Mouse (Mus musculus): Measurements from ENCODE around the gene Phka1.
"Not testable (repeated sequence)": the region's sequence is repeated elsewhere in the genome, so short reads cannot be mapped to it uniquely, and the experiment has no call there.

The Phka1 gene

DNA sequence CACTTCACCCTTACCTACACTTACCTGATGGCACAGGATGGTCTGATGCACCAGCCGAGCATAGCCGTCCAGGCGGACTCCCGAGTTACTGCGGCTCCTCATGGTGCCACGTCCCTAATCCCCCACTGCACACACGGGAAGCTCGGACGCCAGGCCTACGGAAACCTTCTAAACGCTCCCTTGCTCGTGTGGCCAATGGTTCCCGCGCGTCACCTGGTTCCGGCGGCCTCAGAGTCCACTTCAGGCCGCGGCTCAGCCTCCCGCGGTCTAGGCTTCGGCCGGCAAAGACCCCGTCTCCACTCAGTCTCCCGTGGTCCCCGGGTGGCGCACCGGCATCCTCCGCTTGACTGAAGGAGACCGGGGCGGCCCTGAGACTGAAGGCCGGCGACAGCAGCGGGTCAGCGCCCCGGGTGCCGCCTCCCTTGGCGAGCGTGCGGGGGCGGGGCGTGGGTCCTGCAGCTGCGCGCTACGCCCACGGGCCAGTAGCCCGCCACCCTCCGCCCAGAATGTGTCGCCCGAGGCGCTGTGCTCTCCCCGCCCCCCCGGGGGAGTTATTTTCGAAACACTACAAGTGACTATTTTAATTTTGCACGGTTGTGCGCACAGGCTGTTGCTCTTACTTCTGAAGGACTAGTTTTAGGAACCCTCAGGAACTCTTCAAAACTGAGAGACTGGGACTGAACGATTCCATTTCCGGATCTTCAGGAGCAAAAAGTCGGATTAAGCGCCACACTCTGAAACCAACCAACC lies at the start of gene Phka1:
Gene Phka1 (minus strand): TSS at position 424 of the 750 bp plus-strand sequence.
- peak; percentile 88 for DNase-seq

DNA sequence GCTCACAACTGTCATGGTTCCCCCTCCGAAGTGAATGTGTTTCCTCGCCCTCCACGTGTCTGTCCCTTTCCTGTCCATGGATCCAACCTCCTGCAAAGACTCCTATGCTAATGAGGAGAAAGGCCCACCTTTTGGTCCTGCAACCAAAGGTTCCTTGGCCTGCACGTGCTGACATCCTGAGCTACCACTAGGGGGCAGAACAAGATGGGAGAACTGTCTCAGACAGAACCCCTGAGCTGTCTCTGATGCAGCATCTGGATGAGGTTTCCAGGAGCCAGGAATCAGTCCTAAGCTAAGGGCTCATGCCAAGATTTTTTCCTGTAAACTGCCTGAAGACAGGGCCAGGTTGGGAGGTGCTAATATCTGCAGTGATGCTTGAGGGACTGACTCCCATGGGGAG lies 45.2 kb upstream of the Phka1 start:
- DNase-seq, result peak; percentile 14

DNA sequence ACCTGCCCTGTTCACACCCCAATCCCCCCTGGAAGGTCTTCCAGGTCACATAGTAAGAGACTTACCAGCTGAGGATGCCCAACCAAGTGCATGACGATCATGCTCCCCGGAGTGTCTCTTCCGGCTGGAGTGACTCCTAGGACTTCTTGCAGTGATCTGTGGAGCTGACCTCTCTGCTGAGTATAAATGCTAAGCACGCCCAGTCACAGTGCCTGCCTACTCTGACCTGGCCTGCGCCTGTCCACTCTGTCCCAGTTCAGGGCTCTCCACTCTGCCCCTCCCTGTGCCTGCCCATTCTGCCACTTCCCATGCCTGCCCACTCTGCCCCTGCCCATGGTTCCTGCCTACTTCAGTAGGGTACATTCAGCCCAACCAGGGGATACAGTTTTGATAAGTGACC lies 42.8 kb upstream of the Phka1 start, which contains the start of gene Gm3880:
Gene Gm3880 (minus strand): TSS at position 101 of the 400 bp plus-strand sequence.
- DNase-seq, result not testable (repeated sequence)

DNA sequence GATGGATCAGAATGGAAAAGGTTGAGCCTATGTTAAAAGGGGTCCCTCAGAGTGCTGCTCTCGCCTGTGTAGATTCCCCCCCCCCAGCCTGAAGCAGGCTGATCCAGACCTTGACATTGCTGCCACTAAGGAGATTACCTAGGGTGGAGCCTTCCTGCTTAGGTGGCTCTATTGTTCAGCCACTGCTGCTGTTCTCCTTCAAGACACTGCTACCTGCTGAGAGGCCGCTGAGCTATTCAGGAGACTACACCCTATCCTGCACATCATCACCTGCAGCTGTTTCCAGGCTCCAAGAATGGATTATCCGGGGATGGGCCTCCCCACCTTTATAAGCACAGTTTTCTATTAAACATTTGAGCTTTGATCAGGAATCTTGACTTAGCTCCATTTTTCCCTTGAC lies 40.7 kb upstream of the Phka1 start:
- not testable (repeated sequence) for DNase-seq

DNA sequence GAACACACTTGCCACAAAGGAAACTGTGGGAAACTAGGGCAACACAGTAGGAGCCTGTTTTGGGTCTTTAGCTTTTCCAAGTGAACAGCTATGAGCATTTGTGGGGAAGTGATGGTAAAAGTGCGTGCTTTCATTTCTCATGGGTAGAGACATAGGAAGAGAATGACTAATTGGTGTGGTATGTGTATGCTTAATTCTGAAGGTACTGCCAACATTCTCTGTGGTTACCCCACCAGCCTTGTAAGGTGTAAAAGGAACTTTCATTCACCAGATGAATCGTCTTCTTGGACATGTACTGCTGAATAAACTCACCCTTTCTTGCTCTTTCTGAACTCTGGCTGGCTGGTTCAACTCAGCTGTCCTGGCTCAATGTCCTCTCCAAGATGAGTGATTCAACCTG lies 22.6 kb upstream of the Phka1 start:
- DNase-seq, result no peak

DNA sequence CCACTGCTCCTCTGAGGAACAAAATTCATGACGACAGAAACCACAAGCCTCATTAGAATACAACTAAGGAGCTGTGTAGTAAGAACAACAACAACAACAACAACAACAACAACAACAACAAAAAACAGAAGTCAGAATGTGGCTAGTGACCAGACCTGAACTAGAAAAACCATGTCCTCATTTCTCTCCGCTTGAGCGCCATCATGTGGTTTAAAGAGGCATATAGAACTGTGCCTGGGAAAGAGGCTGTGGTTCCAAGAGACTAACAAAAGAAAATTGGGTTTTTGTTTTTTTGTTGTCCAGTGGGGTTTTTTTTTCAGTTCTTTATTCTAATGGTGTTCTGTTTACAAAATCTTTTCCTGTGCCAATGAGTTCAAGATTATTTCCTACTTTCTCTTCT lies 16.7 kb upstream of the Phka1 start:
- peak; percentile 33 for DNase-seq

DNA sequence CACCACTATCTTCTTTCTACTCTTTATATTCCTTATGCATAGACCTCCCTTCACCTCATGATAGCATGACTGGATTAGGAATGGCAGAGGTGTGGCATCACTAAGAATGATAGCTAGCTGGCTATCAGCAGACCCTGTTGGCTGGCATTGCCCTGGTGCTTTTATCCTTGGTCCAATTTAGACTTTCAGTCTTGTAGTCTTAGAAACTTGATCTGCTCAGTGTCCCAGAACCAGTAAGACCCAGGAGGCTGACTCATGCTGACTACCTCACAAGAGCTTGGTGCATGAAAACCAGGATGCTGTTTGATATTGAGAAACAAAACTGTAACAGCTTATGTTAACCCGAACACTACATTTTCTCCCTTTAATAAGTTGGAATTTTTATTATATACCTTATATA lies 1.6 kb upstream of the Phka1 start:
- DNase-seq, result no peak

DNA sequence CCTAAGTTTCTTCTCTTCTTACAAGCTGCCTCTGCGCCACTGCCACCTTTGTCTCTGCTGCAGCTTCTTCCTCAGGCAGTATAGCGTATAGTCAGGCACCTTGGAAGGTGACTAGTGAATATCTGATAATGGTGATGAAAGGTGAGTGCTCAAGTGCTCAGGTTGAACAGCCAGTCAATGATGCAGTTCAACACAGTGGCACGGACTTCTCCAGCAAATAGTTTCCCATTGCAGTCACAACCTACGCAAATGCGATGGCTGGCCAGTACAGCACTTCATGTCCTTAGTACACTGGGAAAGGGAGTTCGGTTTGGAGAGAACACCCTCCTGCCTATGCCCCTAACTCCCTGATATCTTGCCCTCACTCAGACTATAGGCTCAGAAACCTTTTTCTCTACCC lies 1.1 kb upstream of the Phka1 start:
- DNase-seq, result no peak

DNA sequence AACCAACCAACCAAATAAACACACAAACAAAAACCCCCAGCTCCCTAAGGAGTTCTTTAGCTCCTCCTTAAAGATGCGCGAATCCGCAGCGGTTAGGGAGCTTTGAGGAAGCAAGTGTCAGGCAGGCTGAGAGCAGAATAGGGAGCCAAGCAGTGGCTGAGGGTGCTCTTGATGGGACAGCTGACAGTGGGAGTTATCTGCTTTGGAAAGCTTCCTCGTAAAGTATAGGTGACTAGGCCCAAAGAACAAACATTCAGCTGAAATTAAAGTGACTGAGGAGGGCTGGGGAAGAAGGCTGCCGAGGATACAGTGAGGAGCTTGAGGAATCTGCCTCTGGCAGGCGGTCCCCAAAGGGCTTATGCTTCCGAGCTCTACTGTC lies 516 bp upstream of the Phka1 start:
- peak; percentile 19 for DNase-seq

DNA sequence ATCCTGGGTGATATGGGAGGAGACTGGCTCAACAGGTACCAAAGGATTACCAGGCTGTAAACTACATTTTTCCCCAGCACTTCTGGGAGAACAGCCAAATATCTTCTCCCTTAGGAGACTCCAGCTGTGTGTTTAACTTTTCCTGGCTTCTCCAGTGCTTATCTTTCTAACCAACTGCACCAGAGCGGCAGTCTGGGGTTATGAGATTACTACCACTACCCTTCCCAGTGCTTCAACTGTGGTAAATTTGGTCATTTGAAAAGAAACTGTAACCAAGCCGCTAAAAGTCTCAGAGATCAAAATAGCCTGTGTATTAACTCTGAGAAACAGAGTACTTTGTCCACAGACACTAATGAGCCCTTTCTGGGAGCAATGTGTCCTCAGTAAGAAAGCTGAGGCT lies 42.8 kb downstream of the Phka1 start:
- no peak for DNase-seq

DNA sequence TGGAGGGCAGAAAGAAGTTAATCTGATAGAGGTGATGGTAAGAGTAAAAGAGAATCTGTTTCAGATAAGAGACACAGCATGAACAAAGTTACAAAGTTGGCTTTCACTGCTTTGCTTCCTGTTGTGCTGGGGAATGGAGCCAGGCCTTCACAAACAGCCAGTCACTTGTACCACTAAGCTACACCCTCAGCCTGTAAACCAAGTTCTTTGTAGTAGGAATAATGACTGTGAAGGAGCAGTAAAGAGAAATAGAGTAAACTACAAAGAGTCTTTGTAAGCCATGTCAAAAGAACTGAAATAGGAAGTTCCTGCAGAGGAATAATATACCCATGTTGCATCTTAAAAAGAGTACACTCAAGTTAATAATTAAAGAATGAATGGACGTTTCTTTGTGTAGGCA lies 55.5 kb downstream of the Phka1 start:
- DNase-seq, result no peak

DNA sequence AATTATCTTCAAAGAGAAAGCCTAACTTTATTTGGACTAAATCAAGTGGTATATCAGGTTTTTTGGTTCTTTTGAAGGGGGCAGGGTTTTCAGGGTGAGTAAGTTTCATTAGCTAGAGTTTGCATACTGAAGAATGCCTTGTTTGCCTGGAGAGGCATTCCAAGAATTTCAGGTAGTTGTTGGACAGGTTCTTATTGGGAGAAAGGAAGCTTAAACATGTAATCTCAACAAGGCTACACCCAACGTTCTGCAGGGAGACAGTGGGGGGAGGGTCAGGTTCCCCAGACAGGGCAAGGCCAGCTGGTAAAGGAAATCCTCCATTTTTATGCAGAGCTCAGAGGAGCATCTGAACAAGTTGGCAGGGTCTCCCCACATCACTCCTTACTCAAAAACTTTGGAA lies 72.9 kb downstream of the Phka1 start:
- peak; percentile 29 for DNase-seq

DNA sequence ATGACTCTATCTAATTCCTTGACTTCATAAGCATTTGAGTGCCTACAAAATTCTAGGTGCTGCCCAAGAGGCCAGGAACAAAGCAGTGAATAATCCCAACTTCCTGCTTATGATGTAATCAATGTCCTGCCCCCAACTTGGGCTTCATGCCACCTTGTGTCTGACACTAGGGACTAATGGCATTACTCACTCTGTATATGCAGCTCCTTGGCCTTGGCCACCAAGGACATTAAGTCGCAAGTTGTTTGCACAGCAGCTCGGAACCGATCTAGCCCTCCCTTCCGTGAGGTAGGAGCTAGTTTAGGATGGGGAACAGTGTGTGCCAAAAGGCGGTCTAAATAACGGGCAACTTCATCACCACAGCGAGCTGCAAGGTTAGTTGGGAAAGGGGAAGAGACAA lies 87.1 kb downstream of the Phka1 start:
- DNase-seq, result no peak

DNA sequence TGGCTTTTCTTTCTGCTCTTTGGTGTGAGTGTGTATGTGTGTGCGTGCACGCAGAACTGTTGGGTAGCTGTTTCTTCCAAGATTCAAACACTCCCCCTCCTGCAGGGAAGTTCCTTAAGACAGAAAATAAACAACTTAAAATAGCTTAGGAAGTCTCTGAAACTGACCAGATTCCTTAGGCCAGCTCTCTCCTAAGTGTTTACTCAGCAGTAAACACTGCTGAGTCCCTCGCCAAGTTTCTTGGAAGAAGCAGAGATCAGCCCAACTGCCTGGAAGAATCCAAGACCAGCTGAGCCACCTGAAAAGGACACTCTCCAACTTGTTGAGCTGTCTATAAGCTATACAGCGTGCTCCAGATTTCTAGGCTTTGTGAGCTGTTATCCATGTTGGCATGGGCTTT lies 134.8 kb downstream of the Phka1 start:
- DNase-seq, result peak; percentile 24

DNA sequence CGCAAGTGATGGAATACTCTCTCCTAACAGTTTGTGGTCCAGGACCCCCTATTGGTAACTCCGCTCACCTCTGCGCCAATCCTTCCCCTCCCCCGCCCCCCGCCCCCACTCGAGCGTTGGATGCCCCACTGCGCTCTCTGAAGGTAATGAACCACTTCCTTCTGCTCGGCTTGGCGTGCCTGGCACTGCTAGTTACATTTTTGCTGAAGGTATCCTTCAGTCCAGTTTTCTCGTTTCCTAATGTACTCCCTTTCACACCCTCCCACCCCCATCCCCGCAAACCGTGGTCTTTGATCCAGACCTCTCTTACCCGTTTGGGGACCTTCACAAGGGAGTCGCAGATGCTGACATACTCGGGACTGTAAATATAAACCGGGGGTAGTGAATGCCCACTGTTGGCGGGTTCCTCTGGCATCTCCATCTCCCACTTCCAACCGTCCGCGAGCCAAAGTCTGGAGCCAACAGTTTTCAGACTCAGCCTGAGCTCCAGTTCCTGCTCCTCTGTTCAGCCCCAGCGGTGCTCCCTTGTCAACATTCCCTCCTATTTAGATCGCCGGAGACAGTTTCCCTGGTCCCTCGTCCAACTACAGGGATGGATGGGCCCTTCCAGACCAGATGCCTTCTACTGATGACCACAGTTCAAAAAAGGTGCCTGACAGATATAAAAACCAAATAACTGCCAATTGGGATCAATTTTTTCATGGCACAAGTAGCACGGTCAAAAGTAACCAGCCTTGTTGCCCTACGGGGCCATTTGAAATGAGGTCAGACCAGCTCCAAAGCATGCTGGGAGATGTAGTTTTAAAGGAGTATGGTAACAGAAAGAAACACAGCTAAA lies 139.2 kb downstream of the Phka1 start, which contains the start of gene Hdac8:
Gene Hdac8 (minus strand): TSS at position 716 of the 838 bp plus-strand sequence.
- DNase-seq, result peak; percentile 66

DNA sequence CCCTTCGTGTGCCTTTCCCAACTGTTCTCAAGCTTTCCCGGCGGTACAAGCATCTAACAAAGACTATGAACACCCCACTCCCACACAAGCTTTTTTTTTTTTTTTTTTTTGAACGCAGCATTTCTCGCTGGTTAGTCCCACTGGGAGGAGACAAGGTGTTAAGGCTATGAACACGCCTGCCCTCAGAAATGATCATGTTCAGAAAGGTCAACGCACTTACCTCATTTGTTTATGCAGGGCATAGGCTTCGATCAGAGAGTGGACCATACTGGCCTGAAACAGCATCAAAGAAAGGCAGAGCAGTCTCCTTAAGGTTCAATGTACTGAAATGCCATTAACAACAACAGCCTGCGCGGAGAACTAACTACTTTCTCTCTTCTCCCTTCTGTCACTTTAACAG lies 139.9 kb downstream of the Phka1 start:
- no peak for DNase-seq

DNA sequence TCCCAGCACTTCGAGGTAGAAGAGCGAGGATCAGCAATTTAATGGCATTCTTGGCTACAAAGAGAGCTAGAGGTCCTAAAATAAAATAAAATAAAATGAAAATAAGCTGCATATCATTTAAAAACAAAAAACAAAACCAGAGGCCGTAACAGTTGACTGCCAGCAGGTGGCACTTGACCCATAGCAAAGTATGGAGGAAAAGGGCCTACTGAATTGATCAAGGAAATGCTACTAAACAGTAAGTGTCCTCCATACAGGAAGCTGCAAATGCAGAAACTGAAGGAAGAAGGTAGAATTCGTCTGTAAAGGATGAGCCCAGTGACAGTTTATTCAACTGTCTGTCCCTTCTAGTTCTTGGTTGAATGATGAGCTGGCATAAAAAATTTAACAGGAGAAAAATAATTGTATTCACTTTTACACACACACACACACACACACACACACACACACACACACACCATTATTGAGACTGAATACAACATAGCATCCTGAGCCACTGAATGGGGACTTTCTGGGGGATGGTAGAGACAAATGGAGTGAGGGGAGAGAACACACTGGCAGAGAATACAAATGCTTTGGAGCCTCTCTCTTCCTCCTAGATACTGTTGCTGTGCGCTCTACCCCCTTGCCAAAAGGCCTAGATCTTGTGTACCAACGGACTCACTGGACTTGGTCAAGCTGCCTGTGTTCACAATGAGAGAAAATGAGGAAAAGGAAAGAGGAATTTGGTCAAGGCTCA lies 149.9 kb downstream of the Phka1 start:
- DNase-seq, result peak; percentile 13

DNA sequence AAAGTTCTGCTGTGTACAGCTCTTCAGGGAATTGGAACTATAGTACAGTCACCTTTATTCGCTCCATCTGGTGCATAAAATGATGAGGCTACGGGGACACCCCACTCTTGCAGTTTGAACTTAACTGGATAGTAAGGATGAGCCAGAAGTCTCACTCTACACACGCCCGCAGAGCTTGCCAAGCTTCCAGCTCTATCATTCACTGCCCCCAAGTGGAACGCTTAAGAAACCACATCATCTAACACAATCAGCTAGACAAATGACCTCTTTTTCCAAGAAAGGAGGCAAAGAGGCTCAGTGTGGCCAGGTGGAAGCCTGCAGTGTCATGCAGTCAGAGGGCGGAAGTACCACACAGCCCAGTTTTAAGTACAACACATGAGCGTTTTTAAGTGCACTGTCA lies 158.5 kb downstream of the Phka1 start:
- no peak for DNase-seq

DNA sequence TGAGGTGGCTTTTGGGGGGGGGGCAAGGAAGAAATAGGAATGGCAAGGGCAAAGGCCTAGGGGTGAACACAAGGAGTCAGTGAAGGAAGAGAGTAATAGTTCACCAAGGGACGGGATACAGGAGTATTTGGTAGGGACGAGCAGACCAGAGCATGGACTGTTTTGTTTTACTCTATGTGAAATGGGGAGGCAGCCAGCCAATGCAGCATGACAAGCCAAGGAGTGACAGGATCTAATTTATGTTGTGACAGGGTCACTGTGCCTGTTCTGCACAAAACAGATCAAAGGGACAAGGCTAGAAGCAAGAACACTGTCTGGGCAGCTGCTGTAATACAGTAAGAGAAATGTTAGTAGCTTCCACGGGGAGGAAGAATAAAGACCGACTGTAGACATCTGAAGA lies 164.4 kb downstream of the Phka1 start:
- peak; percentile 7 for DNase-seq

DNA sequence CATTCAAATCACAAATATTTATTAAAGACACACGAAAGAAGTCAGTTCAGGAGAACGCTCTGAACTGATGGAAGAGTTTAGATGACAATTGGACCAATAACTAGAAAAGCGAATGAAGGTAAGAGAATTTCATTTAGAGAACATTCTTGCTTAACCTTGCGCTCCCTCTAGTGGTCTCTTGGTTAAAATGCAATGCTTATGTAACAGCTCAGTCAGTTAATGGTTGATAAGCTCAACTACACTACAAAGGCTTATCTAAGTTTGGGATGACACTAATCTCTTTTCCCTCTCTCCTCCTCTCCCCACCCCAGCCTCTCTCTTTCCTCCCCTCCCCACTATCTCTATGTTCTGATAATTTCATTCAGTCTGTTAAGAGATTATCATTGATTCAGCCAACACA lies 165.1 kb downstream of the Phka1 start:
- DNase-seq, result peak; percentile 38

DNA sequence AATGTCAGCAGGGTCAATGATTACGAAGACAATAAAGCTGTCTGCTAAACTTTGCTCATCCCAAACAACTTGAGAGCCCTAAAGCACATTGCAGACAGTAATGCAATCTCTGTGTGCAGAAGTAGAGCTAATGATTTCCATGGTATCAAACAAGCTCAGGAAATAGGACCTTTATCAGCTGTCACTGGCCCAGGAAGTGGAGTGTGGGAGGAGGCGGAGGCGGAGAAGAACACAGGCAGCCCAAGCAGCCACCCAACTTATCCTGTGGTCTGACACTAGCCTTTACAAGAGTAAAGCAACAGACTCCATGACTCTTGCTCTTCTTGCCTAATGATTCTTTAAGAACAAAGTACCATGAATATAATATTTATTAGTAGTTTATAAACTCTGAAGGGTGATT lies 165.6 kb downstream of the Phka1 start:
- no peak for DNase-seq

DNA sequence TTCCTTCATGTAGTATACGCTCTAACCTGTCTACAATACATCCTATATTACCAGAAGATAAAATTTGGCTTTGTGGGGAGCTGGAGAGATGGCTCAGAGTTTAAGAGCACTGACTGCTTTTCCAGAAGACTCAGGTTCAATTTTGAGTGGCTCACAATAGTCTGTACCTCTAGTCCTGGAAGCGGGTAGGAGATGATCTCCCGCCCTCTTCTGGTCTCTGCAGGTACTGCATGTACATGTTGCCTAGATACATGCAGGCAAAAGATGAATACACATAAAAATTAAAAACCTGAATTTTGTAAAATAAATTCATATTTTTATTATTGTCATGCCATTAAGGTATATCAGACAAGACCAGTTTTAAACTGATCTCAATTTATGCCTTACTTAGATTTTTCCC lies 167.3 kb downstream of the Phka1 start:
- peak; percentile 68 for DNase-seq

DNA sequence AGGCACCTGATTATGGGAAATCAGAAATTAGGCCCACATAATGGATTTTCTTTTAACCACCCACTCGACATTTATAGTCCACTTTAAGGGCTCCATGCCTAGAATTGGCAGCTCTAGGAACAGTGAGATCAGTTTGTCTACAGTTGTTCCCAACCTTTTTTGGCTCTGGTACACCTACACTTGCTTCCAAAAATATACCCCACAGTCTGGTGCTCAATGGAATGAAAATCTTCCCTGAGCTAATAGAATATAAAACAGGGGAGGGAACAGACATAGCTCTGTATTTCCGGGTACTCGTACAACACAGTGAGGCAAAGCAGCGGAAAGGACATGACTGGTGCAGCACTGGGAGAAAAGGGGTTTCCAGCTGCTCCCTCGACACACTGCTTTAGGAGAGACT lies 168.5 kb downstream of the Phka1 start:
- DNase-seq, result no peak
